Mouse (Mus musculus): ENCODE results near the gene Scamp2. TPM values are rescaled to one million over a fixed set of nuclear protein-coding genes. Genes with fewer than 3 reads are reported as not detected.
A peak's percentile ranks its signal among the peaks of the same experiment; 100 is the strongest.

Scamp2 gene
- total and polyA plus RNA-seq, 2 experiments from 2014 or later, result 41.2 to 47.4 TPM

GRCm38 (mm10) chr9:57575577-57575976, 14.8 kb downstream of the Scamp2 start:
- Histone ChIP-seq H3K9me3 (ENCODE audit: low read length) (no peaks in the 10 kb centered on the region), H3K4me3 (ENCODE audit: low read depth, low read length) (no peak overlapping the region), H3K27me3 (ENCODE audit: insufficient read depth, low read length) (no peaks in the 10 kb centered on the region), H3K9ac (replicated peaks; ENCODE audit: low read length, poor library complexity, severe bottlenecking) (no peak overlapping the region), H3K4me1 (ENCODE audit: insufficient read depth, low read length) (no peaks in the 10 kb centered on the region), H3K36me3 (ENCODE audit: insufficient read depth, low read length) (peaks cover 34% of the 10 kb centered on the region), H3K27ac (ENCODE audit: low read depth, low read length) (no peak overlapping the region), H3K4me2 (ENCODE audit: low read depth, low read length, poor library complexity, severe bottlenecking) (no peak overlapping the region)
- ATAC-seq (ENCODE audit: low FRiP score) (no peak), DNase-seq (ENCODE audit: low spot score) (no peak)
- TF ChIP-seq CTCF (IDR thresholded peaks at IDR 0.05), result no peak
- WGBS, result 81% methylated on average over 3 of the region's 3 CpGs

GRCm38 (mm10) chr9:57577144-57577849, 16.6 kb downstream of the Scamp2 start:
- 89% methylated on average over 6 of the region's 6 CpGs for WGBS
- H3K4me3 ChIP-seq (ENCODE audit: low read depth, low read length), result no peak overlapping the region
- no peak overlapping the region for H3K27ac ChIP-seq (ENCODE audit: low read depth, low read length)
- DNase-seq (ENCODE audit: low spot score) (no peak), ATAC-seq (ENCODE audit: low FRiP score) (no peak)
- H3K4me1 ChIP-seq (ENCODE audit: insufficient read depth, low read length), result no peaks in the 10 kb centered on the region
- TF ChIP-seq CTCF (IDR thresholded peaks at IDR 0.05), result no peak
- H3K27me3 ChIP-seq (ENCODE audit: insufficient read depth, low read length), result no peaks in the 10 kb centered on the region
- no peak overlapping the region for H3K9ac ChIP-seq (replicated peaks; ENCODE audit: low read length, poor library complexity, severe bottlenecking)
- H3K36me3 ChIP-seq (ENCODE audit: insufficient read depth, low read length), result peaks cover 50% of the 10 kb centered on the region
- H3K9me3 ChIP-seq (ENCODE audit: low read length), result no peaks in the 10 kb centered on the region
- no peak overlapping the region for H3K4me2 ChIP-seq (ENCODE audit: low read depth, low read length, poor library complexity, severe bottlenecking)

- H3K9me3 ChIP-seq (ENCODE audit: low read length), result no peaks in the 10 kb centered on the region
- no peak for TF ChIP-seq CTCF (IDR thresholded peaks at IDR 0.05)
- H3K27ac ChIP-seq (ENCODE audit: low read depth, low read length), result no peak overlapping the region
- H3K4me2 ChIP-seq (ENCODE audit: low read depth, low read length, poor library complexity, severe bottlenecking), result no peak overlapping the region
- no peaks in the 10 kb centered on the region for H3K27me3 ChIP-seq (ENCODE audit: insufficient read depth, low read length)
- H3K36me3 ChIP-seq (ENCODE audit: insufficient read depth, low read length), result peaks cover 53% of the 10 kb centered on the region
- no peak for ATAC-seq (ENCODE audit: low FRiP score)
- 75% methylated on average over 3 of the region's 3 CpGs for WGBS
- H3K4me1 ChIP-seq (ENCODE audit: insufficient read depth, low read length), result no peaks in the 10 kb centered on the region
- DNase-seq (ENCODE audit: low spot score), result no peak
- no peak overlapping the region for H3K9ac ChIP-seq (replicated peaks; ENCODE audit: low read length, poor library complexity, severe bottlenecking)
- no peak overlapping the region for H3K4me3 ChIP-seq (ENCODE audit: low read depth, low read length)
These were observed 24.2 kb downstream of the Scamp2 start for GRCm38 (mm10) chr9:57584991-57585390.

GRCm38 (mm10) chr9:57589224-57590126, 28.7 kb downstream of the Scamp2 start, which contains the start of gene Ulk3:
Gene Ulk3 (plus strand): TSS chr9:57589452.
- Histone ChIP-seq H3K4me1 (ENCODE audit: insufficient read depth, low read length) (no peaks in the 10 kb centered on the region), H3K4me3 (ENCODE audit: low read depth, low read length) (peak within 1 kb of the TSS; percentile 45), H3K9me3 (ENCODE audit: low read length) (no peaks in the 10 kb centered on the region), H3K27ac (ENCODE audit: low read depth, low read length) (peak within 1 kb of the TSS; percentile 4), H3K4me2 (ENCODE audit: low read depth, low read length, poor library complexity, severe bottlenecking) (peak within 1 kb of the TSS; percentile 59), H3K36me3 (ENCODE audit: insufficient read depth, low read length) (peaks cover 30% of the 10 kb centered on the region), H3K27me3 (ENCODE audit: insufficient read depth, low read length) (no peaks in the 10 kb centered on the region), H3K9ac (replicated peaks; ENCODE audit: low read length, poor library complexity, severe bottlenecking) (peak within 1 kb of the TSS; percentile 69)
- peak; percentile 48 for TF ChIP-seq CTCF (IDR thresholded peaks at IDR 0.05)
- WGBS, result under 1% methylated on average over 58 of the region's 58 CpGs
- DNase-seq (ENCODE audit: low spot score) (peak; percentile 71), ATAC-seq (ENCODE audit: low FRiP score) (peak; percentile 77)

GRCm38 (mm10) chr9:57590726-57591125, 30.0 kb downstream of the Scamp2 start:
- Histone ChIP-seq H3K9ac (replicated peaks; ENCODE audit: low read length, poor library complexity, severe bottlenecking) (no peak overlapping the region), H3K4me3 (ENCODE audit: low read depth, low read length) (no peak overlapping the region), H3K4me2 (ENCODE audit: low read depth, low read length, poor library complexity, severe bottlenecking) (peak overlapping the region; percentile 59; the same call in 1 of the 2 replicates), H3K27ac (ENCODE audit: low read depth, low read length) (no peak overlapping the region), H3K27me3 (ENCODE audit: insufficient read depth, low read length) (no peaks in the 10 kb centered on the region), H3K4me1 (ENCODE audit: insufficient read depth, low read length) (no peaks in the 10 kb centered on the region), H3K36me3 (ENCODE audit: insufficient read depth, low read length) (peaks cover 40% of the 10 kb centered on the region), H3K9me3 (ENCODE audit: low read length) (no peaks in the 10 kb centered on the region)
- ATAC-seq (ENCODE audit: low FRiP score) (no peak), DNase-seq (ENCODE audit: low spot score) (peak; percentile 49)
- WGBS, result 42% methylated on average over 5 of the region's 5 CpGs
- peak; percentile 65 for TF ChIP-seq CTCF (IDR thresholded peaks at IDR 0.05)

Measured in midbrain, postnatal 0 days (tissue).